ENCODE assay signal across 8 mouse cellular contexts in genomic region chr8:84700526-84700925, GRCm38 (mm10). TPM values are rescaled to one million over a fixed set of nuclear protein-coding genes. Genes with fewer than 3 reads are reported as not detected.
DNase-seq lines count a peak whose midpoint lies in the region; ATAC-seq and TF ChIP-seq lines count a peak whose summit lies in the region.

No protein-coding gene starts in this region.

- no peak for TF ChIP-seq CTCF in thymus, adult 2 months (IDR thresholded peaks at IDR 0.05; ENCODE audit: borderline replicate concordance, control insufficient read depth, extremely low read depth, insufficient read depth, low read length, poor library complexity)

- no peak overlapping the region for H3K9ac ChIP-seq in intestine, embryonic 16.5 days (ENCODE audit: low read depth, low read length)
- no peak overlapping the region for H3K9ac ChIP-seq in intestine, embryonic 15.5 days

- ATAC-seq in erythroblast, adult 5-6 weeks (replicated peaks; ENCODE audit: low FRiP score, poor library complexity, severe bottlenecking): no peak
- no peak for ATAC-seq in intestine, embryonic 16.5 days
- no peak for ATAC-seq in intestine, embryonic 15.5 days

- peaks cover 69% of the 10 kb centered on the region for H3K4me1 ChIP-seq in erythroblast, embryonic 14.5 days (ENCODE audit: control insufficient read depth)
- peaks cover 19% of the 10 kb centered on the region for H3K4me1 ChIP-seq in intestine, embryonic 16.5 days (ENCODE audit: control insufficient read depth, insufficient read depth, low read length)
- H3K4me1 ChIP-seq in intestine, embryonic 15.5 days (replicated peaks): peaks cover 19% of the 10 kb centered on the region
- peaks cover 52% of the 10 kb centered on the region for H3K4me1 ChIP-seq in thymus, adult 2 months (replicated peaks; ENCODE audit: control insufficient read depth, insufficient read depth, low read length)

- no peak overlapping the region for H3K4me2 ChIP-seq in intestine, embryonic 16.5 days (ENCODE audit: low read depth, low read length)
- no peak overlapping the region for H3K4me2 ChIP-seq in intestine, embryonic 15.5 days (replicated peaks)

- H3K9me3 ChIP-seq in erythroblast, embryonic 14.5 days (ENCODE audit: control insufficient read depth, low read length): no peaks in the 10 kb centered on the region
- no peaks in the 10 kb centered on the region for H3K9me3 ChIP-seq in intestine, embryonic 16.5 days (ENCODE audit: control insufficient read depth, low read length)
- no peaks in the 10 kb centered on the region for H3K9me3 ChIP-seq in intestine, embryonic 15.5 days

- peaks cover 81% of the 10 kb centered on the region for H3K36me3 ChIP-seq in erythroblast, embryonic 14.5 days (ENCODE audit: control insufficient read depth)
- H3K36me3 ChIP-seq in intestine, embryonic 16.5 days (ENCODE audit: control insufficient read depth, insufficient read depth, low read length): peaks cover 15% of the 10 kb centered on the region
- H3K36me3 ChIP-seq in intestine, embryonic 15.5 days: peaks cover 29% of the 10 kb centered on the region; the same call in 1 of the 2 replicates
- H3K36me3 ChIP-seq in thymus, adult 2 months (ENCODE audit: control insufficient read depth, insufficient read depth, low read length): no peaks in the 10 kb centered on the region

- 78% methylated on average over 5 of the region's 5 CpGs for WGBS in intestine, embryonic 16.5 days
- WGBS in intestine, embryonic 15.5 days: 82% methylated on average over 5 of the region's 5 CpGs
- WGBS in thymus, adult 2 months: 14% methylated on average over 5 of the region's 5 CpGs

- peak overlapping the region; percentile 90 for H3K4me3 ChIP-seq in erythroblast, embryonic 14.5 days (replicated peaks)
- H3K4me3 ChIP-seq in intestine, embryonic 16.5 days (ENCODE audit: low read length): no peak overlapping the region
- no peak overlapping the region for H3K4me3 ChIP-seq in intestine, embryonic 15.5 days (replicated peaks)
- no peak overlapping the region for H3K4me3 ChIP-seq in thymus, adult 2 months (ENCODE audit: control insufficient read depth, insufficient read depth, low read length)

- H3K27me3 ChIP-seq in erythroblast, embryonic 14.5 days (ENCODE audit: control insufficient read depth): peaks cover 12% of the 10 kb centered on the region
- peaks cover 35% of the 10 kb centered on the region for H3K27me3 ChIP-seq in intestine, embryonic 16.5 days (replicated peaks; ENCODE audit: control insufficient read depth, insufficient read depth, low read length)
- H3K27me3 ChIP-seq in intestine, embryonic 15.5 days (replicated peaks): peaks cover 46% of the 10 kb centered on the region
- H3K27me3 ChIP-seq in thymus, adult 2 months (ENCODE audit: control insufficient read depth, insufficient read depth, low read length): peaks cover 4% of the 10 kb centered on the region

- no peak for TF ChIP-seq POLR2A in thymus, adult 2 months (IDR thresholded peaks at IDR 0.05; ENCODE audit: control insufficient read depth, extremely low read depth, insufficient read depth, low read length, poor library complexity)

- H3K27ac ChIP-seq in intestine, embryonic 16.5 days (ENCODE audit: low read length): peak overlapping the region; percentile 37; the same call in 1 of the 2 replicates
- no peak overlapping the region for H3K27ac ChIP-seq in intestine, embryonic 15.5 days
- H3K27ac ChIP-seq in thymus, adult 2 months (ENCODE audit: control insufficient read depth, insufficient read depth, low read length): peak overlapping the region; percentile 86

- DNase-seq in thymus, adult 2 months: no peak
- DNase-seq in thymus, adult 18-20 months: no peak
- peak; percentile 28 for DNase-seq in thymus, postnatal 25 days
- DNase-seq in yolk sac, embryonic 10.5 days (ENCODE audit: low spot score): no peak

RNA-seq across cellular contexts. Expression of gene Lyl1, which starts 0.7 kb away (rescaled TPM):
- polyA plus RNA-seq in erythroblast, embryonic 14.5 days (2012): 61.4 and 62.8 TPM in 2 replicates
- 37.4 and 40.3 TPM in 2 replicates for total RNA-seq in erythroblast, adult 5-6 weeks (2015; ENCODE audit: low replicate concordance)
- 43.1 and 44.2 TPM in 2 replicates for total RNA-seq in erythroblast, adult 5-6 weeks (2017; ENCODE audit: low replicate concordance)
- 4.9 and 5.0 TPM in 2 replicates for polyA plus RNA-seq in intestine, embryonic 16.5 days (2015; fragmentation: Nextera tagmentation; extraction: Ambion mirVana)
- polyA plus RNA-seq in intestine, embryonic 15.5 days (2015; fragmentation: Nextera tagmentation; extraction: Ambion mirVana): 5.1 and 5.5 TPM in 2 replicates
- polyA plus RNA-seq in thymus, adult 2 months (2012; rRNA removed): 7.1 and 7.5 TPM in 2 replicates

RNA-seq across cellular contexts. Expression of gene Nacc1, which starts 12.9 kb away (rescaled TPM):
- 7.0 and 8.5 TPM in 2 replicates for polyA plus RNA-seq in erythroblast, embryonic 14.5 days (2012)
- 12.7 and 19.9 TPM in 2 replicates for total RNA-seq in erythroblast, adult 5-6 weeks (2015; ENCODE audit: low replicate concordance)
- 8.2 and 13.1 TPM in 2 replicates for total RNA-seq in erythroblast, adult 5-6 weeks (2017; ENCODE audit: low replicate concordance)
- 11.0 and 14.8 TPM in 2 replicates for polyA plus RNA-seq in intestine, embryonic 16.5 days (2015; fragmentation: Nextera tagmentation; extraction: Ambion mirVana)
- polyA plus RNA-seq in intestine, embryonic 15.5 days (2015; fragmentation: Nextera tagmentation; extraction: Ambion mirVana): 14.8 and 17.0 TPM in 2 replicates
- 155 and 182 TPM in 2 replicates for polyA plus RNA-seq in thymus, adult 2 months (2012; rRNA removed)

RNA-seq across cellular contexts. Expression of gene Trmt1, which starts 14.4 kb away (rescaled TPM):
- 8.9 and 9.0 TPM in 2 replicates for polyA plus RNA-seq in erythroblast, embryonic 14.5 days (2012)
- 9.8 and 16.9 TPM in 2 replicates for total RNA-seq in erythroblast, adult 5-6 weeks (2015; ENCODE audit: low replicate concordance)
- 18.3 and 21.5 TPM in 2 replicates for total RNA-seq in erythroblast, adult 5-6 weeks (2017; ENCODE audit: low replicate concordance)
- 60.0 and 67.1 TPM in 2 replicates for polyA plus RNA-seq in intestine, embryonic 16.5 days (2015; fragmentation: Nextera tagmentation; extraction: Ambion mirVana)
- 59.9 and 68.3 TPM in 2 replicates for polyA plus RNA-seq in intestine, embryonic 15.5 days (2015; fragmentation: Nextera tagmentation; extraction: Ambion mirVana)
- polyA plus RNA-seq in thymus, adult 2 months (2012; rRNA removed): 169 and 181 TPM in 2 replicates

RNA-seq across cellular contexts. Expression of gene G430095P16Rik, which starts 22.3 kb away (rescaled TPM):
- 11.0 and 11.9 TPM in 2 replicates for polyA plus RNA-seq in erythroblast, embryonic 14.5 days (2012)
- 7.9 and 18.1 TPM in 2 replicates for total RNA-seq in erythroblast, adult 5-6 weeks (2015; ENCODE audit: low replicate concordance)
- 3.6 and 12.9 TPM in 2 replicates for total RNA-seq in erythroblast, adult 5-6 weeks (2017; ENCODE audit: low replicate concordance)
- 2.0 and 2.6 TPM in 2 replicates for polyA plus RNA-seq in intestine, embryonic 16.5 days (2015; fragmentation: Nextera tagmentation; extraction: Ambion mirVana)
- 3.1 and 3.7 TPM in 2 replicates for polyA plus RNA-seq in intestine, embryonic 15.5 days (2015; fragmentation: Nextera tagmentation; extraction: Ambion mirVana)
- polyA plus RNA-seq in thymus, adult 2 months (2012; rRNA removed): 1.8 and 2.6 TPM in 2 replicates

RNA-seq across cellular contexts. Expression of gene Ier2, which starts 37.9 kb away (rescaled TPM):
- 17.2 and 18.5 TPM in 2 replicates for polyA plus RNA-seq in erythroblast, embryonic 14.5 days (2012)
- 17.8 and 22.9 TPM in 2 replicates for total RNA-seq in erythroblast, adult 5-6 weeks (2015; ENCODE audit: low replicate concordance)
- total RNA-seq in erythroblast, adult 5-6 weeks (2017; ENCODE audit: low replicate concordance): 9.2 and 14.8 TPM in 2 replicates
- 77.7 and 78.7 TPM in 2 replicates for polyA plus RNA-seq in intestine, embryonic 16.5 days (2015; fragmentation: Nextera tagmentation; extraction: Ambion mirVana)
- 84.2 and 85.5 TPM in 2 replicates for polyA plus RNA-seq in intestine, embryonic 15.5 days (2015; fragmentation: Nextera tagmentation; extraction: Ambion mirVana)
- 29.2 and 33.7 TPM in 2 replicates for polyA plus RNA-seq in thymus, adult 2 months (2012; rRNA removed)
